Mouse (Mus musculus) erythroblast, embryonic 14.5 days (primary cell): ENCODE data around the gene Zfp981. TPM values are rescaled to one million over a fixed set of nuclear protein-coding genes. Genes with fewer than 3 reads are reported as not detected.
"Not testable (repeated sequence)": the region's sequence is repeated elsewhere in the genome, so short reads cannot be mapped to it uniquely, and the experiment has no call there.

Experiments used
- H3K27me3 ChIP-seq: 2 replicates; pipeline ENCODE4 v1.6.1; 2012; ENCODE audit warnings: inconsistent platforms; ENCODE audit not compliant: control insufficient read depth
- H3K36me3 ChIP-seq: 2 replicates; pipeline ENCODE4 v1.6.1; 2012; ENCODE audit warnings: mild to moderate bottlenecking, inconsistent platforms; ENCODE audit not compliant: control insufficient read depth
- H3K4me1 ChIP-seq: 2 replicates; pipeline ENCODE4 v1.6.1; 2012; ENCODE audit warnings: inconsistent platforms; ENCODE audit not compliant: control insufficient read depth
- H3K4me3 ChIP-seq: replicated peaks from 2 replicates; pipeline ENCODE3; 2012; ENCODE audit warnings: moderate library complexity, mild to moderate bottlenecking, inconsistent platforms
- H3K9me3 ChIP-seq: 2 replicates; pipeline ENCODE4 v1.6.1; 2012; ENCODE audit warnings: low read length, inconsistent platforms, mixed read lengths; ENCODE audit not compliant: control insufficient read depth
- GATA1 ChIP-seq: IDR thresholded peaks from 2 replicates; pipeline ENCODE4 v1.6.1; 2012; ENCODE audit warnings: low read length, inconsistent platforms, mixed read lengths
- TAL1 ChIP-seq: IDR thresholded peaks from 3 replicates; pipeline ENCODE4 v1.6.1; 2012; ENCODE audit warnings: low read length, inconsistent platforms, mixed read lengths
- polyA plus RNA-seq: library from polyadenylated mRNA; stranded (reverse); fragments of >175 nt; gene quantifications from 2 replicates; pipeline ENCODE4 v1.2.3, GENCODE M21; 2012

Zfp981 gene
- not detected in 2 replicates for polyA plus RNA-seq

DNA sequence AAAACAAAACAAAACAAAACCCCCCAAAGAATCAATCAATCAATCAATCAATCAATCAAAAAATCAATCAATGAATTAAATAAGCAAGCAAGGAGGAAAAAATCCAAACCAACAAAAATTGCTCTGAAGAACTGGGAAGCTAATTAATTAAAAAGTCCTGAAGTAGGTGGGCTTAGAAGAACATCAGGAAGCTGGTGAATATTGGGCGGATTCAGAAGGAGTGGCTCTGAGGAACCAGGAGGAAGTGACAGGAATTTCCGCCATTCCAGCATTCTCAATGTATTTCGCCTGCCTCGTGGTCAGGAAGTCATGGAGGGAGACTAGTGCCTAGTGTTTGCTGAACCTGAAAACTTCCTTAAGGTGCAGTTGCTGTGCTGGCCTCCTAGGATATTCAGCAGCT, at the start of gene Zfp981:
Gene Zfp981, plus strand, starts transcription at position 301 of the 400 bp plus-strand sequence.
- H3K36me3 ChIP-seq, H3K27me3 ChIP-seq, H3K4me3 ChIP-seq, H3K9me3 ChIP-seq, H3K4me1 ChIP-seq: not testable (repeated sequence)

DNA sequence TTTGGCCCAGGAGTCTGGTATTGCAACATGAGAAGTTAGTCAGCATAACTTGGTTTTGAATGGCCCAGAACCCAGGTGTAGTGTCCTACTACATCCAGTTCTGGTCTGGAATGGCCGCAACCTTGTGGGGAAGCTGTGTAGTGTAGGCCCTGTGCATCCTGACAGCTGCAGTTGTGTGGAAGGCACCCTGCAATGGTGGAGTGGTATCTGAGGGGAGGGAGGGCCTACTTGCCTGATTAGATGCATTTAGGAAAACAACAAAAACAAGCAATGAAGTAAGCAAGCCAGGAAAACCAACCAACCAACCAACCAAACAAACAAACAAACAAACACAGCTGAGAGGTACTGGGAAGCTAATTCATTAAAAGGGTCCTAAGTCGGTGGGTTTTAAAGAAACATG, 49.3 kb upstream of the Zfp981 start:
- not testable (repeated sequence) for H3K4me1 ChIP-seq, H3K27me3 ChIP-seq, H3K36me3 ChIP-seq, H3K4me3 ChIP-seq
- H3K9me3 ChIP-seq, result peaks cover 31% of the 10 kb centered on the region

GRCm38 (mm10) chr4:146454170-146454569, 47.7 kb upstream of the Zfp981 start:
- H3K4me3 ChIP-seq, H3K4me1 ChIP-seq, H3K27me3 ChIP-seq, H3K36me3 ChIP-seq: not testable (repeated sequence)
- peaks cover 37% of the 10 kb centered on the region for H3K9me3 ChIP-seq

GRCm38 (mm10) chr4:146454896-146455295, 46.9 kb upstream of the Zfp981 start:
- Histone ChIP-seq H3K4me1 (no peaks in the 10 kb centered on the region), H3K9me3 (peaks cover 37% of the 10 kb centered on the region)
- TF ChIP-seq TAL1 (no peak), GATA1 (no peak)

GRCm38 (mm10) chr4:146455321-146455721, 46.5 kb upstream of the Zfp981 start:
- no peak for TF ChIP-seq TAL1
- no peak for TF ChIP-seq GATA1
- Histone ChIP-seq H3K36me3 (peaks cover 6% of the 10 kb centered on the region), H3K27me3 (no peaks in the 10 kb centered on the region), H3K9me3 (peaks cover 37% of the 10 kb centered on the region), H3K4me1 (no peaks in the 10 kb centered on the region), H3K4me3 (no peak overlapping the region)

More at GRCm38 (mm10) chr4:146454896-146455295, 46.9 kb upstream of the Zfp981 start:
- Histone ChIP-seq H3K4me3 (no peak overlapping the region), H3K36me3 (peaks cover 6% of the 10 kb centered on the region), H3K27me3 (no peaks in the 10 kb centered on the region)

DNA sequence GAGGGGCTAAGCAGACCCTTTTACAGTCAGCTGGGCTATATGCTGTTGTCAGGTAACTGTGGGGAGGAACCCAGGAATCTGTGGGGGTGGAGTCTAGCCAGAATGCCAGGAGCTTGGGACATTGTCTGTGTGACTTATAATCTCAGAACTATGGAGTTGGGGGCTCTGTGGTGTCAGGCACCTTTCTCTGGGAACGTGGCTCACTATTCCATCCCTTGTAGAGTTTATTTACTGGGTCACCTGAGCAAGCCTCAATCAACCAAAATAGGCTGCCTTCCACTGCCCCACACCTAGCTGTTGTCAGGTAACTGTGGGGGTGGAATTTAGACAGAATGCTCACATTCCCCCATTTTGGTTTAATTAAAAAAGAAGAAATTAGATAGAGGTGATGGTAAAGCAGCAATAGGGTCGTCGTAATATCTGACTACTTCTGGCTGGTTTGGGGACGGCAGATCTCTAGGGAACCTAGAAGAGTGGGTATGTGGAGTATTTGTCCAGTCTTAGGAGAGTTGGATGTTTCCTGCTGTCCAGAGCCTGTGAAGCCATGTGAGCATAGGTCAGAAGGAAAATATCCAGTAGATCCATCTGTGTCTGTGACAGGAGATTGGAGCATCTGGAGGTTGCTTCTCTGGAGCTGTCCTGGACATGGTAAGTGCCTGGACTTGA, 45.6 kb upstream of the Zfp981 start:
- H3K36me3 ChIP-seq, result peaks cover 6% of the 10 kb centered on the region
- no peak overlapping the region for H3K4me3 ChIP-seq
- TF ChIP-seq GATA1 (no peak), TAL1 (no peak)
- H3K9me3 ChIP-seq, result peaks cover 38% of the 10 kb centered on the region
- no peaks in the 10 kb centered on the region for H3K27me3 ChIP-seq
- no peaks in the 10 kb centered on the region for H3K4me1 ChIP-seq

GRCm38 (mm10) chr4:146457126-146457525, 44.7 kb upstream of the Zfp981 start:
- Histone ChIP-seq H3K36me3 (peaks cover 6% of the 10 kb centered on the region), H3K9me3 (peaks cover 38% of the 10 kb centered on the region)
- TF ChIP-seq GATA1 (no peak), TAL1 (no peak)

DNA sequence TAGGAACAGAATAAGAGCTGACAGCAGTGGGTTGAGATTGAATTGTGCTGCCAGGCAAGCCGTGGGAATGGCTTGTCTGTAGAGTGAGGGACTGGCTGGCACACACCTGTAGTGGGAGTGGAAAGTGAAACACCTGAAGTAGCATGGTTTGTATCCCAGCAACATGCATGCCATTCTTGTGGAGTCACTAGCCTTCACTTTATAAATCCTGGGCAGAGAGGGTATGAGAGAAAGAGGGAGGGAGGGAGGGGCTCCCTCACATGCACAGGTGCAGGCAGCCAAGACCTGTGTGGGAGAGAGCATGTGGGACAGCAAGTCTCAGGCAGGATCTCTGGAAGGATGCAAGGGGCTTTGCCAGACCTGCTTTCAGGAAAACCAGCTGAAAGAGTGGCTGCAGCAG, 44.1 kb upstream of the Zfp981 start:
- peaks cover 37% of the 10 kb centered on the region for H3K9me3 ChIP-seq
- no peak overlapping the region for H3K4me3 ChIP-seq
- no peaks in the 10 kb centered on the region for H3K4me1 ChIP-seq
- TF ChIP-seq TAL1, result no peak
- no peak for TF ChIP-seq GATA1
- H3K36me3 ChIP-seq, result peaks cover 6% of the 10 kb centered on the region
- H3K27me3 ChIP-seq, result no peaks in the 10 kb centered on the region

More at GRCm38 (mm10) chr4:146457126-146457525, 44.7 kb upstream of the Zfp981 start:
- no peak overlapping the region for H3K4me3 ChIP-seq
- no peaks in the 10 kb centered on the region for H3K4me1 ChIP-seq
- no peaks in the 10 kb centered on the region for H3K27me3 ChIP-seq

GRCm38 (mm10) chr4:146459822-146460221, 42.0 kb upstream of the Zfp981 start:
- not testable (repeated sequence) for H3K36me3 ChIP-seq, H3K4me3 ChIP-seq, H3K4me1 ChIP-seq, H3K27me3 ChIP-seq
- H3K9me3 ChIP-seq, result peaks cover 31% of the 10 kb centered on the region

- H3K36me3 ChIP-seq, H3K4me3 ChIP-seq, H3K4me1 ChIP-seq, H3K27me3 ChIP-seq: not testable (repeated sequence)
- H3K9me3 ChIP-seq, result peaks cover 22% of the 10 kb centered on the region
These were observed 41.1 kb upstream of the Zfp981 start for GRCm38 (mm10) chr4:146460685-146461084.

- H3K4me3 ChIP-seq, H3K36me3 ChIP-seq, H3K27me3 ChIP-seq, H3K4me1 ChIP-seq, H3K9me3 ChIP-seq: not testable (repeated sequence)
These were observed 38.0 kb upstream of the Zfp981 start for GRCm38 (mm10) chr4:146463649-146464351.

GRCm38 (mm10) chr4:146469984-146470383, 31.8 kb upstream of the Zfp981 start:
- H3K4me3 ChIP-seq, H3K4me1 ChIP-seq, H3K27me3 ChIP-seq, H3K9me3 ChIP-seq, H3K36me3 ChIP-seq: not testable (repeated sequence)

DNA sequence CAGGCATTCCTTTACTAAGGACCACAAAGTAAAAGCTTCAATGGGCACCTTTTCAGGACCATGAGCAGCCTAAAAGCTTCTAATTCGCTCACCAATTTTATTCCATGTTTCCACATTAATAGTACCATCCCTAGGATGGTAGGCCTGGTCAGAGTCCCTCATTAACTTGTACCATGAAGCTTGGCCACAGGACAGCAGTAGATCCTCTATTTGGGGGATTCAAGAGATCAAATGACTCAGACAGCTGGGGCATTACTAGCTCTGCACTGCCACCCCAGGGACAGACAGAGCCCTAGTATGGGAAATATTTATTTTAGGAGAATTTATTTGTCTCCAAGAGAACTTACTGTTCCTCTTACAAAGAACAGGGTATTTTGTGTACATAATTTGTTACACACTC, 27.6 kb upstream of the Zfp981 start:
- not testable (repeated sequence) for H3K27me3 ChIP-seq, H3K4me3 ChIP-seq, H3K9me3 ChIP-seq, H3K4me1 ChIP-seq, H3K36me3 ChIP-seq
